Mouse (Mus musculus) splenic B cell, adult 2 months (primary cell): ENCODE data around the gene Gm49354.
"Not testable (repeated sequence)": the region's sequence is repeated elsewhere in the genome, so short reads cannot be mapped to it uniquely, and the experiment has no call there.

Experiments
- DNase-seq: peaks from one replicate; pipeline ENCODE4 v3.0.0-alpha.2; 2011; ENCODE audit warnings: low read depth, low spot score
- H3K27me3 ChIP-seq: 2 replicates; pipeline ENCODE4 v1.6.1; 2012; ENCODE audit warnings: mild to moderate bottlenecking, low read length, moderate library complexity, mixed read lengths; ENCODE audit not compliant: control insufficient read depth, poor library complexity, insufficient read depth, severe bottlenecking
- H3K36me3 ChIP-seq: 2 replicates; pipeline ENCODE4 v1.6.1; 2012; ENCODE audit warnings: mild to moderate bottlenecking, low read length, moderate library complexity, mixed read lengths; ENCODE audit not compliant: control insufficient read depth, poor library complexity, insufficient read depth, severe bottlenecking

The Gm49354 gene

GRCm38 (mm10) chr13:59779744-59780264, 2.2 kb downstream of the Gm49354 start:
- DNase-seq: peak; percentile 38
- peaks cover 20% of the 10 kb centered on the region for H3K36me3 ChIP-seq
- H3K27me3 ChIP-seq: not testable (repeated sequence)

- peak; percentile 34 for DNase-seq
- peaks cover 17% of the 10 kb centered on the region for H3K36me3 ChIP-seq
- no peaks in the 10 kb centered on the region for H3K27me3 ChIP-seq
Measured at GRCm38 (mm10) chr13:59779213-59779612, 2.8 kb downstream of the Gm49354 start.

GRCm38 (mm10) chr13:59775168-59775567, 6.9 kb downstream of the Gm49354 start:
- Histone ChIP-seq H3K36me3 (peaks cover 7% of the 10 kb centered on the region), H3K27me3 (no peaks in the 10 kb centered on the region)
- no peak for DNase-seq

- H3K36me3 ChIP-seq: peaks cover 2% of the 10 kb centered on the region; the same call in 1 of the 2 replicates
- H3K27me3 ChIP-seq: no peaks in the 10 kb centered on the region
- DNase-seq: peak; percentile 25
Measured at GRCm38 (mm10) chr13:59771257-59771656, 10.8 kb downstream of the Gm49354 start.

DNA sequence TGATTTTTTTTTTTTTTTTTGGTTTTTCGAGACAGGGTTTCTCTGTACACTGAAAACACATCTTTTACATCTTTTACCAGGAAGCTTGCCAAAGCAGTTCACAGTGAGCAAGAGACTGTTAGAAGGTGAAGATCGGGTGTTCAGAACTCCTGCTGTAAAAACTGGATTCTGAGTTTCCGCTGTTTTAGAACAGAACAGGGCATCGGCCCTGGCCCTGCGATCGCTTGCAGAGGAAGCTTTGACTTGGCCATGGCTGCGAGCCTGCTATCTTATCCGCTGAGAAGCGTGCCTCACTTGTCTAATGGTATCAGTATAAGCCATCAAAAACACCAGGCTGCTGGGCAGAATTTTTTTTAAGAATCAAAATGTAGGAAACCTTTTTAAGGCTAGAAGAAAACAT, 11.2 kb downstream of the Gm49354 start:
- Histone ChIP-seq H3K27me3 (no peaks in the 10 kb centered on the region), H3K36me3 (peaks cover under 1% of the 10 kb centered on the region; the same call in 1 of the 2 replicates)
- DNase-seq: peak; percentile 12

- DNase-seq: peak; percentile 85
- no peaks in the 10 kb centered on the region for H3K27me3 ChIP-seq
- H3K36me3 ChIP-seq: no peaks in the 10 kb centered on the region
Measured at GRCm38 (mm10) chr13:59770164-59770562, 11.9 kb downstream of the Gm49354 start.

DNA sequence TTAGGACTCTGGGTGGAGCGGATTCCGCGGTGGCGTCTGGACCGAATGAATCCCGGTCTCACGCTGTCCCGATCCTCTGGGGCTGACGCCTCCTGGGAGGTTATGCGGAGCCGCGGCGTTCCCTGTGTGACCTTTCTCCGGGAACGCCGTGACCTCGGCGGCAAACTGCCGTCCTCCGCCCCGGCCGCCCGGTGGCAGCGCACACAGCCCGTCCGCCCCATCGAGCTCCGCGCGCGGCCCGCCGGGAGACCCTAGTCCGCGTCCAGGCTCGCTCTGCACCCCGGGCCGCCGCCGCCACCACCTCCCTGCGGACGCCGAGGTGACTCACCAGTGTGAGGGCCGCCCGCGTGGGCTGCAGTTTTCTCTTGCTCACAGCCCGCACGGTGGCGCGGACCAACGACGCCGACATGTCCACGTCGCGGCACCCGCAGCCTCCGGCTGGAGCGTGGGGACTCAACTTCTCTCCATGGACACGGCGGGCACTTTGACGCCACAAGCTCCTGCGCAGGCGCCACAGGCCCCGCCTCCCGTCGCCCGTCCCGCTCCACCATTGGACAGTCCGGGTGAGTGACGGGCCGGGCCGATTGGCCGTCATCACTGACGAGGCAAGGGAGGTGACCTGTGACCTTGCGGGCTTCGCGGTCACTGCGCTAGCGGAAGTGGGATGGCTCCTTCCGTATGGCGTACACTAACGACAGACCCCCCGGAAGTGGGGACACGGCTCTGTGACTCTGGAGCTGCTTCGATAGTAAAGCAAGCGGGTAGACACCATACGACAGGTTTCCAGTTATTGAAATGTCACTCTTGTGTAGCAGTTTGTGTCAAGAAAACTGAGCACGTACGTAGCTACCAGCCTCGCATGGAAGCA, 12.5 kb downstream of the Gm49354 start, which contains the start of gene Isca1:
TSS of gene Isca1 (minus strand) at position 515 of the 868 bp plus-strand sequence.
- Histone ChIP-seq H3K36me3 (no peaks in the 10 kb centered on the region), H3K27me3 (no peaks in the 10 kb centered on the region)
- DNase-seq: peak; percentile 98

DNA sequence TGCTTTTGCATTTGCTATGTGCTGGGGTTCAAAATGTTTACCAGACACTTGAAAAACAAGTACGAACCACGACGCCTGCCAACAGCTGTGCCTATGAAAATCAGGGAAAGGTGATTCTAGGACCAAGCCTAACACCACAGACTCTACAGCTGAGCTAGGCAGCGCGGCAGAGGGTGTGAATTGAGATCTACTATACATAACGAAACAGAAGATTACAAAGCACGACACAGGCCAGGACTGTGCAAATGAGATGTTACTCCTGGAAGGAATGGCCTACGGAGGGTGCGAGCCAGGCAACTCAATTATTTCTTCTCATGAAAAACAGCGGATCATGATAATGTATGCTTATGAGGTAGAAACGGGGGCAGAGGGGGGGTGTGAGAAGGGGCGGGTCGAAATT, 13.5 kb downstream of the Gm49354 start:
- H3K36me3 ChIP-seq: no peaks in the 10 kb centered on the region
- H3K27me3 ChIP-seq: no peaks in the 10 kb centered on the region
- no peak for DNase-seq

DNA sequence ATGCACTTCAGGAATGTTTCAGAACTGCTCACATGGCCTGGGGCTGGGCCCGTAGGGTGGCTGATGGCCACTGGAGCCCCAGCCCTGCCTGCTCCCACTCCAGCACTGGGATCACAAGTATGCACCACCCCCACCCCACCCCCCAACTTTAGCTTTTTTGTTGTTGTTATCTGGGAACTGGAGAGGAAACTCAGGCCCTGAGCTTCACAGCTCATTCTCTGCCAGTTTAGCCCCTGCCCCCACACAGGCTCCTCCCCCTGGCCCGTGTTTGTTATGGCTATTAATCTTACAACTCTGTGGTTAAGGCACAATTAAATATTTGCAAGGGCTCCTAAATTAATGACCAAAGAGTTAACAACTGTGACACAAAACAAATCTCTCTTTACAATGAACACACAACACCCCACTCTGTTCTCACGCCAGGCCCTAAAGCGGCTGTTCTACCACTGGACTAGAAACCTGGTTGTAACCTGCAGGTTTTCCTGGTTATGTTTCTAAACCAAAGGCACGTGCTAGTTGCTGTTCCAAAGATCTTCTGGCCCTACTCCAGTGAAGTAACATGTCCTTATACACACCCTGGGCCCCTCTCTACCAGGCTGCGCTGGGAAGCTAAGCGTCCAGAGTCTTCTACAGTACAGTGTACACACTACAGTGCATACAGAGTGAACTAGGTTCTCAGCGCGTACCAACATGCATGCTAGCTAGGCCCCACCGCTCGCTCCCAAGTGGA, 15.1 kb downstream of the Gm49354 start:
- DNase-seq: no peak
- Histone ChIP-seq H3K27me3 (no peaks in the 10 kb centered on the region), H3K36me3 (peaks cover 4% of the 10 kb centered on the region; the same call in 1 of the 2 replicates)

GRCm38 (mm10) chr13:59762791-59763190, 19.3 kb downstream of the Gm49354 start:
- Histone ChIP-seq H3K36me3 (peaks cover 11% of the 10 kb centered on the region), H3K27me3 (no peaks in the 10 kb centered on the region)
- no peak for DNase-seq

GRCm38 (mm10) chr13:59756906-59757305, 25.1 kb downstream of the Gm49354 start:
- no peak for DNase-seq
- Histone ChIP-seq H3K27me3 (no peaks in the 10 kb centered on the region), H3K36me3 (peaks cover 14% of the 10 kb centered on the region)

DNA sequence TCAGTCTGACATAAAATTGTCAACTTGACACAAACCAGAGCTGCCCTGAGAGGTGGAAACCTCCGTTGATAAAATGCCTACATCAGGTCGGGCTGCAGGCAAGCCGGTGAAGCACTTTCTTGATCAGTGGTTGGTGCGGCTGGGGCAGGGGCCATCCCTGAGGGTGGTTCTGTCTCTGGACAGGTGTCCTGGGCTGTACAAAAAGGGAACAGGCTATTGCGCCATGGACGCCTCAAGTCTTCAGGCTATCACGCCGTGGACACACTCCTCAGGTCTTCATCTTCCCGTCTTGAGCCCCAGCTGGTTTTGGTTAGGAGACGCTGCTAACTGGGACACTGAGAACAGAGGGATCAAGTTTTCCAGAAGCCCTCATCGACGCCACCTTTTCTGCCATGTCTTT, 31.7 kb downstream of the Gm49354 start:
- DNase-seq: no peak
- no peaks in the 10 kb centered on the region for H3K27me3 ChIP-seq
- peaks cover 4% of the 10 kb centered on the region; the same call in 1 of the 2 replicates for H3K36me3 ChIP-seq

GRCm38 (mm10) chr13:59746711-59747110, 35.3 kb downstream of the Gm49354 start, which contains the start of gene 1700014D04Rik:
TSS of gene 1700014D04Rik (minus strand) at chr13:59746752.
- no peak for DNase-seq
- Histone ChIP-seq H3K27me3 (no peaks in the 10 kb centered on the region), H3K36me3 (no peaks in the 10 kb centered on the region)

- Histone ChIP-seq H3K27me3 (no peaks in the 10 kb centered on the region), H3K36me3 (no peaks in the 10 kb centered on the region)
- no peak for DNase-seq
Measured at GRCm38 (mm10) chr13:59746164-59746563, 35.9 kb downstream of the Gm49354 start.

DNA sequence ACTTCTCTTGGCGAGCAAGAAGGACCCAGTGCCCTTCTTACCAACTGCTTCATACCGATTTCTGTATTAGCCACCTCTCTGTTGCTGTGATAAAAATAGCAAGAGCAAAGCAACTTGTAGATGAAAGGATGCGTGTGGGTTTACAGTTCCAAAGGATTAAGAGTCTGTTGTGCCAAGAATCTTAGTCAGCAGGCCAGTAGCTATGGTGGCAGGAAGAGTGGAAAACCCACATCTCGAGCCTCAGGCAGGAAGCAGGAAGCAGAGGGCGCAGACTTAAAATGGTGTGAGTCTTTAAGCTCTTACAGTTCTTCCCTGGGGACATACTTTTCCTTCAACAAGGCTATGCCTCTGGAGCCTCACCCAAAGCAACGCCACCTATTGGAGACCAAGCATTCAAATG, 36.6 kb downstream of the Gm49354 start:
- Histone ChIP-seq H3K36me3 (no peaks in the 10 kb centered on the region), H3K27me3 (no peaks in the 10 kb centered on the region)
- no peak for DNase-seq
